Mouse (Mus musculus): Measurements from ENCODE around the gene Rab5a. TPM values are rescaled to one million over a fixed set of nuclear protein-coding genes. Genes with fewer than 3 reads are reported as not detected.

Gene Rab5a
- 87.3 and 91.6 TPM in 2 replicates for polyA plus RNA-seq (2015; fragmentation: Nextera tagmentation; extraction: Ambion mirVana)

GRCm38 (mm10) chr17:53478858-53479603 lies at the start of gene Rab5a:
Gene Rab5a (plus strand): TSS chr17:53479234.
- Histone ChIP-seq H3K4me1 (peaks cover 14% of the 10 kb centered on the region; the same call in 1 of the 2 replicates), H3K27ac (peak within 1 kb of the TSS; percentile 99), H3K27me3 (no peaks in the 10 kb centered on the region), H3K4me3 (peak within 1 kb of the TSS; percentile 97), H3K9ac (peak within 1 kb of the TSS; percentile 98), H3K4me2 (peak within 1 kb of the TSS; percentile 70), H3K36me3 (no peaks in the 10 kb centered on the region), H3K9me3 (no peaks in the 10 kb centered on the region)
- ATAC-seq (ENCODE audit: insufficient number of reproducible peaks, low FRiP score, low TSS enrichment, low read depth): peak; percentile 97
- under 1% methylated on average over 76 of the region's 82 CpGs for WGBS

- 78% methylated on average over 2 of the region's 2 CpGs for WGBS
- no peak overlapping the region for H3K4me2 ChIP-seq
- no peak overlapping the region for H3K9ac ChIP-seq
- no peaks in the 10 kb centered on the region for H3K36me3 ChIP-seq
- no peaks in the 10 kb centered on the region for H3K27me3 ChIP-seq
- H3K9me3 ChIP-seq: no peaks in the 10 kb centered on the region
- H3K4me1 ChIP-seq: no peaks in the 10 kb centered on the region
- ATAC-seq (ENCODE audit: insufficient number of reproducible peaks, low FRiP score, low TSS enrichment, low read depth): no peak
- H3K27ac ChIP-seq: no peak overlapping the region
- H3K4me3 ChIP-seq: no peak overlapping the region
Measured at GRCm38 (mm10) chr17:53456152-53456551, 22.9 kb upstream of the Rab5a start.

- H3K9me3 ChIP-seq: no peaks in the 10 kb centered on the region
- H3K36me3 ChIP-seq: no peaks in the 10 kb centered on the region
- ATAC-seq (ENCODE audit: insufficient number of reproducible peaks, low FRiP score, low TSS enrichment, low read depth): no peak
- no peaks in the 10 kb centered on the region for H3K27me3 ChIP-seq
- no peaks in the 10 kb centered on the region for H3K4me1 ChIP-seq
- no peak overlapping the region for H3K9ac ChIP-seq
- H3K4me2 ChIP-seq: no peak overlapping the region
- H3K27ac ChIP-seq: no peak overlapping the region
- WGBS: 71% methylated on average over 1 of the region's 1 CpGs
- H3K4me3 ChIP-seq: no peak overlapping the region
Measured at GRCm38 (mm10) chr17:53456742-53457141, 22.3 kb upstream of the Rab5a start.

GRCm38 (mm10) chr17:53462603-53463495 lies 16.2 kb upstream of the Rab5a start, which contains the start of gene Efhb:
Gene Efhb (minus strand): TSS chr17:53463321.
- no peaks in the 10 kb centered on the region for H3K27me3 ChIP-seq
- 23% methylated on average over 26 of the region's 26 CpGs for WGBS
- H3K9me3 ChIP-seq: no peaks in the 10 kb centered on the region
- no peak within 1 kb of the TSS for H3K27ac ChIP-seq
- no peaks in the 10 kb centered on the region for H3K36me3 ChIP-seq
- no peaks in the 10 kb centered on the region; the same call in 1 of the 2 replicates for H3K4me1 ChIP-seq
- ATAC-seq (ENCODE audit: insufficient number of reproducible peaks, low FRiP score, low TSS enrichment, low read depth): 0 out of 2 replicates have a peak, but pooled peaks have one; percentile 79
- H3K9ac ChIP-seq: 0 out of 2 replicates have a peak within 1 kb of the TSS, but pooled peaks have one; percentile 7
- H3K4me3 ChIP-seq: peak within 1 kb of the TSS; percentile 42
- H3K4me2 ChIP-seq: peak within 1 kb of the TSS; percentile 58

GRCm38 (mm10) chr17:53463496-53463840 lies 15.6 kb upstream of the Rab5a start:
- 21% methylated on average over 6 of the region's 9 CpGs for WGBS
- no peaks in the 10 kb centered on the region for H3K36me3 ChIP-seq
- H3K4me1 ChIP-seq: no peaks in the 10 kb centered on the region; the same call in 1 of the 2 replicates
- no peaks in the 10 kb centered on the region for H3K9me3 ChIP-seq
- H3K9ac ChIP-seq: 0 out of 2 replicates have a peak overlapping the region, but pooled peaks have one; percentile 2
- peak overlapping the region; percentile 42 for H3K4me3 ChIP-seq
- ATAC-seq (ENCODE audit: insufficient number of reproducible peaks, low FRiP score, low TSS enrichment, low read depth): no peak
- H3K27me3 ChIP-seq: no peaks in the 10 kb centered on the region
- H3K4me2 ChIP-seq: peak overlapping the region; percentile 58
- H3K27ac ChIP-seq: no peak overlapping the region

- H3K27me3 ChIP-seq: no peaks in the 10 kb centered on the region
- H3K4me1 ChIP-seq: no peaks in the 10 kb centered on the region; the same call in 1 of the 2 replicates
- H3K4me3 ChIP-seq: no peak overlapping the region
- H3K4me2 ChIP-seq: no peak overlapping the region
- WGBS: 63% methylated on average over 4 of the region's 4 CpGs
- no peaks in the 10 kb centered on the region for H3K36me3 ChIP-seq
- H3K27ac ChIP-seq: no peak overlapping the region
- ATAC-seq (ENCODE audit: insufficient number of reproducible peaks, low FRiP score, low TSS enrichment, low read depth): no peak
- H3K9ac ChIP-seq: no peak overlapping the region
- no peaks in the 10 kb centered on the region for H3K9me3 ChIP-seq
Measured at GRCm38 (mm10) chr17:53465569-53465968, 13.5 kb upstream of the Rab5a start.

- Histone ChIP-seq H3K9ac (no peak overlapping the region), H3K4me2 (no peak overlapping the region), H3K4me1 (no peaks in the 10 kb centered on the region)
Measured at GRCm38 (mm10) chr17:53468697-53469096, 10.3 kb upstream of the Rab5a start.

GRCm38 (mm10) chr17:53478066-53478857 lies 772 bp upstream of the Rab5a start:
- H3K36me3 ChIP-seq: no peaks in the 10 kb centered on the region
- peak overlapping the region; percentile 70 for H3K4me2 ChIP-seq
- peak overlapping the region; percentile 64 for H3K9ac ChIP-seq
- H3K4me3 ChIP-seq: peak overlapping the region; percentile 97
- H3K27me3 ChIP-seq: no peaks in the 10 kb centered on the region
- peak overlapping the region; percentile 99 for H3K27ac ChIP-seq
- 5% methylated on average over 15 of the region's 15 CpGs for WGBS
- ATAC-seq (ENCODE audit: insufficient number of reproducible peaks, low FRiP score, low TSS enrichment, low read depth): peak; percentile 36; the same call in 1 of the 2 replicates
- no peaks in the 10 kb centered on the region for H3K9me3 ChIP-seq
- peaks cover 14% of the 10 kb centered on the region; the same call in 1 of the 2 replicates for H3K4me1 ChIP-seq

More at GRCm38 (mm10) chr17:53468697-53469096, 10.3 kb upstream of the Rab5a start:
- no peak overlapping the region for H3K27ac ChIP-seq
- no peak for ATAC-seq (ENCODE audit: insufficient number of reproducible peaks, low FRiP score, low TSS enrichment, low read depth)
- H3K36me3 ChIP-seq: no peaks in the 10 kb centered on the region
- no peak overlapping the region for H3K4me3 ChIP-seq
- no peaks in the 10 kb centered on the region for H3K27me3 ChIP-seq
- H3K9me3 ChIP-seq: no peaks in the 10 kb centered on the region

- Histone ChIP-seq H3K4me2 (peak overlapping the region; percentile 63), H3K9ac (peak overlapping the region; percentile 98), H3K27ac (peak overlapping the region; percentile 99), H3K4me1 (peaks cover 14% of the 10 kb centered on the region; the same call in 1 of the 2 replicates), H3K4me3 (peak overlapping the region; percentile 97), H3K36me3 (no peaks in the 10 kb centered on the region), H3K27me3 (no peaks in the 10 kb centered on the region), H3K9me3 (no peaks in the 10 kb centered on the region)
- ATAC-seq (ENCODE audit: insufficient number of reproducible peaks, low FRiP score, low TSS enrichment, low read depth): no peak; the same call in 1 of the 2 replicates
- 0% methylated on average over 31 of the region's 33 CpGs for WGBS
Measured at GRCm38 (mm10) chr17:53479604-53480041, 589 bp downstream of the Rab5a start.

- Histone ChIP-seq H3K27ac (no peak overlapping the region), H3K4me1 (peaks cover 14% of the 10 kb centered on the region; the same call in 1 of the 2 replicates), H3K27me3 (no peaks in the 10 kb centered on the region), H3K36me3 (0 out of 2 replicates have a peak, but pooled peaks cover 2% of the 10 kb centered on the region), H3K4me3 (peak overlapping the region; percentile 97), H3K9ac (peak overlapping the region; percentile 98), H3K9me3 (no peaks in the 10 kb centered on the region), H3K4me2 (peak overlapping the region; percentile 63)
- no peak for ATAC-seq (ENCODE audit: insufficient number of reproducible peaks, low FRiP score, low TSS enrichment, low read depth)
- WGBS: 52% methylated on average over 7 of the region's 7 CpGs
Measured at GRCm38 (mm10) chr17:53480433-53480832, 1.4 kb downstream of the Rab5a start.

Measured in limb, embryonic 15.5 days (tissue).